Mouse (Mus musculus): ENCODE measurements around the gene Cops7a. TPM values are rescaled to one million over a fixed set of nuclear protein-coding genes. Genes with fewer than 3 reads are reported as not detected.

Gene Cops7a
- polyA plus RNA-seq, 1 experiment from 2014 or later = 49.6 TPM

- no peak for ATAC-seq (ENCODE audit: low read depth)
- H3K9me3 ChIP-seq (replicated peaks; ENCODE audit: control insufficient read depth, low read length) = no peaks in the 10 kb centered on the region
- WGBS (ENCODE audit: insufficient replicate concordance) = 74% methylated on average over 1 of the region's 1 CpGs
- H3K9ac ChIP-seq (ENCODE audit: low read depth, low read length) = no peak overlapping the region
- H3K27me3 ChIP-seq (ENCODE audit: control insufficient read depth, insufficient read depth, low read depth, low read length) = no peaks in the 10 kb centered on the region
- no peaks in the 10 kb centered on the region for H3K36me3 ChIP-seq (ENCODE audit: control insufficient read depth, insufficient read depth)
- no peak overlapping the region for H3K4me2 ChIP-seq (ENCODE audit: low read depth, low read length)
- H3K4me1 ChIP-seq (ENCODE audit: control insufficient read depth, low read depth, low read length) = no peaks in the 10 kb centered on the region
- no peak overlapping the region for H3K4me3 ChIP-seq (ENCODE audit: low read depth, low read length)
- H3K27ac ChIP-seq (ENCODE audit: low read length) = no peak overlapping the region
These were observed 23.7 kb downstream of the Cops7a start for GRCm38 (mm10) chr6:124941679-124942078.

DNA sequence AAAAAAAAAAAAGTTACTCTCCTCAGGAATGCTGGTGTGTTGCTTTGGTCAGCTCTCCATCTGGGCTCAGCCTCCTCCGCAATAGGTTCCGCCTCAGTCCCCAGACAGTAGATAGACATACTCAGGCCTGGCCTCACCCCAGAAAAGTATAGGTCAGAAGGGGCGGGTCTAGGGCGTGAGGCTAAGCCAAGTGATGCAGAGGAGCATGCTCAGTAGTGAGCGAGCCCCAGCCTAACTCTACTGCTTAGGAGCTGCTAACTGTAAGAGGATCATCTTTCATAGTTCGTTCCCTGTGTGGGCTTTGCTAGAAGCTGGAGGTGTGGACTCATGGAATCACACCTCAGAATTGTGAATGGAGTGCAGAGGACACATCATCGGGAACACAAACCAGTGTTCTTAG lies 26.8 kb downstream of the Cops7a start:
- H3K27ac ChIP-seq (ENCODE audit: low read length) = no peak overlapping the region
- H3K36me3 ChIP-seq (ENCODE audit: control insufficient read depth, insufficient read depth) = peaks cover 6% of the 10 kb centered on the region
- H3K4me3 ChIP-seq (ENCODE audit: low read depth, low read length) = no peak overlapping the region
- no peaks in the 10 kb centered on the region for H3K9me3 ChIP-seq (replicated peaks; ENCODE audit: control insufficient read depth, low read length)
- 66% methylated on average over 7 of the region's 7 CpGs for WGBS (ENCODE audit: insufficient replicate concordance)
- ATAC-seq (ENCODE audit: low read depth) = no peak
- H3K4me1 ChIP-seq (ENCODE audit: control insufficient read depth, low read depth, low read length) = no peaks in the 10 kb centered on the region
- H3K27me3 ChIP-seq (ENCODE audit: control insufficient read depth, insufficient read depth, low read depth, low read length) = no peaks in the 10 kb centered on the region
- H3K9ac ChIP-seq (ENCODE audit: low read depth, low read length) = no peak overlapping the region
- no peak overlapping the region for H3K4me2 ChIP-seq (ENCODE audit: low read depth, low read length)

DNA sequence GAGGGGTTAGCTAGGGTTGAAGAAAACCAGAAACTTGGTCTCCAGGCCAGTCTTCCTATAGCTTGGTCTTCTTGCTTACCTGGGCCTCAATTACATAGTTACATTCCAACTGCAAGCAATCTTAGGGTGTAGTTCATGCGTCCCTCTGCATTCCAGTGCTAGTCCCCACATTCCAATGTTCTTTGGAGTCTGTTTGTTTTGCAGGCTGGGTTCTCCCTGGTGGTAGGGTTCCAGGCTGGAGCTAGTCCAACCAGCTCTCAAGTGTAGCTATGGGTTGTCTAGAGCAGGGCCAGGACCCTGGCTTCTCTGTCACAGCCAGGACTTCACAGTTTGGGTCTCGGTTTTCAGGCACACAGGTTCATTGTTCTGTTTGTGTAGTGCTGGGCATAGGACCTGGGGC lies 27.8 kb downstream of the Cops7a start:
- no peaks in the 10 kb centered on the region for H3K9me3 ChIP-seq (replicated peaks; ENCODE audit: control insufficient read depth, low read length)
- H3K4me2 ChIP-seq (ENCODE audit: low read depth, low read length) = no peak overlapping the region
- no peak overlapping the region for H3K27ac ChIP-seq (ENCODE audit: low read length)
- no peak overlapping the region for H3K9ac ChIP-seq (ENCODE audit: low read depth, low read length)
- no peaks in the 10 kb centered on the region for H3K27me3 ChIP-seq (ENCODE audit: control insufficient read depth, insufficient read depth, low read depth, low read length)
- peaks cover 9% of the 10 kb centered on the region for H3K36me3 ChIP-seq (ENCODE audit: control insufficient read depth, insufficient read depth)
- ATAC-seq (ENCODE audit: low read depth) = no peak
- 59% methylated on average over 2 of the region's 2 CpGs for WGBS (ENCODE audit: insufficient replicate concordance)
- no peak overlapping the region for H3K4me3 ChIP-seq (ENCODE audit: low read depth, low read length)
- H3K4me1 ChIP-seq (ENCODE audit: control insufficient read depth, low read depth, low read length) = peaks cover 5% of the 10 kb centered on the region

- H3K4me3 ChIP-seq (ENCODE audit: low read depth, low read length) = no peak overlapping the region
- no peaks in the 10 kb centered on the region for H3K9me3 ChIP-seq (replicated peaks; ENCODE audit: control insufficient read depth, low read length)
- H3K27ac ChIP-seq (ENCODE audit: low read length) = no peak overlapping the region
- 74% methylated on average over 1 of the region's 1 CpGs for WGBS (ENCODE audit: insufficient replicate concordance)
- no peak overlapping the region for H3K9ac ChIP-seq (ENCODE audit: low read depth, low read length)
- H3K4me2 ChIP-seq (ENCODE audit: low read depth, low read length) = no peak overlapping the region
- no peak for ATAC-seq (ENCODE audit: low read depth)
- no peaks in the 10 kb centered on the region for H3K27me3 ChIP-seq (ENCODE audit: control insufficient read depth, insufficient read depth, low read depth, low read length)
- peaks cover 13% of the 10 kb centered on the region for H3K4me1 ChIP-seq (ENCODE audit: control insufficient read depth, low read depth, low read length)
- H3K36me3 ChIP-seq (ENCODE audit: control insufficient read depth, insufficient read depth) = peaks cover 9% of the 10 kb centered on the region
These were observed 28.7 kb downstream of the Cops7a start for GRCm38 (mm10) chr6:124936681-124937080.

DNA sequence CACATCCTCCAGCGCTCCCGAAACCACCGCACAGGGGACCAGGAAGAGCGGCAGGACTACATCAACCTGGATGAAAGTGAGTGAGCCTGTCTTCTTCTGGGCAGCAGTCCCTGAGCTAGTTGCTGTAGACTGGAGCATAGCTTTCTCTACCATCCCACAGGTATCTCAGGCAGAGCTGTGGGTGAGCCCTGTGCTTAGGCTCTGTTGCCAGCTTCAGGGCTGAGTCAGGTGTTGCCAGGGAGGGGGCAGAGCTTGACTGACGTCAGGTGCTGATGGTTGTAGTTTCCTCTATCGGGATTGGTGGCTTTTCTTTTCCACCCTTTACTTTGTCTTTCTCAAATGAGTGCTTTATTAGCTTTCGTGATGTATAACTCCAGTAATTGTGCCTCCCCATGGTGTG lies 30.7 kb downstream of the Cops7a start:
- no peak for ATAC-seq (ENCODE audit: low read depth)
- no peak overlapping the region for H3K4me3 ChIP-seq (ENCODE audit: low read depth, low read length)
- H3K9ac ChIP-seq (ENCODE audit: low read depth, low read length) = no peak overlapping the region
- no peak overlapping the region for H3K4me2 ChIP-seq (ENCODE audit: low read depth, low read length)
- H3K27ac ChIP-seq (ENCODE audit: low read length) = no peak overlapping the region
- peaks cover 19% of the 10 kb centered on the region for H3K4me1 ChIP-seq (ENCODE audit: control insufficient read depth, low read depth, low read length)
- H3K36me3 ChIP-seq (ENCODE audit: control insufficient read depth, insufficient read depth) = peaks cover 9% of the 10 kb centered on the region
- H3K9me3 ChIP-seq (replicated peaks; ENCODE audit: control insufficient read depth, low read length) = no peaks in the 10 kb centered on the region
- no peaks in the 10 kb centered on the region for H3K27me3 ChIP-seq (ENCODE audit: control insufficient read depth, insufficient read depth, low read depth, low read length)
- 91% methylated on average over 7 of the region's 7 CpGs for WGBS (ENCODE audit: insufficient replicate concordance)

- H3K9me3 ChIP-seq (replicated peaks; ENCODE audit: control insufficient read depth, low read length) = no peaks in the 10 kb centered on the region
- no peak for ATAC-seq (ENCODE audit: low read depth)
- no peak overlapping the region for H3K4me3 ChIP-seq (ENCODE audit: low read depth, low read length)
- peaks cover 9% of the 10 kb centered on the region for H3K36me3 ChIP-seq (ENCODE audit: control insufficient read depth, insufficient read depth)
- H3K27me3 ChIP-seq (ENCODE audit: control insufficient read depth, insufficient read depth, low read depth, low read length) = no peaks in the 10 kb centered on the region
- H3K4me1 ChIP-seq (ENCODE audit: control insufficient read depth, low read depth, low read length) = peaks cover 19% of the 10 kb centered on the region
- no peak overlapping the region for H3K9ac ChIP-seq (ENCODE audit: low read depth, low read length)
- 76% methylated on average over 3 of the region's 3 CpGs for WGBS (ENCODE audit: insufficient replicate concordance)
- H3K4me2 ChIP-seq (ENCODE audit: low read depth, low read length) = no peak overlapping the region
- H3K27ac ChIP-seq (ENCODE audit: low read length) = no peak overlapping the region
These were observed 32.2 kb downstream of the Cops7a start for GRCm38 (mm10) chr6:124933127-124933526.

GRCm38 (mm10) chr6:124932314-124932695 lies 33.0 kb downstream of the Cops7a start:
- Histone ChIP-seq H3K4me1 (ENCODE audit: control insufficient read depth, low read depth, low read length) (peaks cover 19% of the 10 kb centered on the region), H3K9me3 (replicated peaks; ENCODE audit: control insufficient read depth, low read length) (no peaks in the 10 kb centered on the region), H3K4me2 (ENCODE audit: low read depth, low read length) (peak overlapping the region; percentile 87), H3K4me3 (ENCODE audit: low read depth, low read length) (peak overlapping the region; percentile 97), H3K27ac (ENCODE audit: low read length) (peak overlapping the region; percentile 90; the same call in 1 of the 2 replicates), H3K36me3 (ENCODE audit: control insufficient read depth, insufficient read depth) (peaks cover 9% of the 10 kb centered on the region), H3K9ac (ENCODE audit: low read depth, low read length) (peak overlapping the region; percentile 96), H3K27me3 (ENCODE audit: control insufficient read depth, insufficient read depth, low read depth, low read length) (no peaks in the 10 kb centered on the region)
- no peak for ATAC-seq (ENCODE audit: low read depth)
- 61% methylated on average over 12 of the region's 12 CpGs for WGBS (ENCODE audit: insufficient replicate concordance)

- Histone ChIP-seq H3K9ac (ENCODE audit: low read depth, low read length) (peak overlapping the region; percentile 96), H3K36me3 (ENCODE audit: control insufficient read depth, insufficient read depth) (peaks cover 9% of the 10 kb centered on the region), H3K9me3 (replicated peaks; ENCODE audit: control insufficient read depth, low read length) (no peaks in the 10 kb centered on the region), H3K4me1 (ENCODE audit: control insufficient read depth, low read depth, low read length) (peaks cover 19% of the 10 kb centered on the region), H3K4me3 (ENCODE audit: low read depth, low read length) (peak overlapping the region; percentile 97), H3K27ac (ENCODE audit: low read length) (peak overlapping the region; percentile 90), H3K27me3 (ENCODE audit: control insufficient read depth, insufficient read depth, low read depth, low read length) (no peaks in the 10 kb centered on the region), H3K4me2 (ENCODE audit: low read depth, low read length) (peak overlapping the region; percentile 87)
- ATAC-seq (ENCODE audit: low read depth) = no peak
- under 1% methylated on average over 47 of the region's 48 CpGs for WGBS (ENCODE audit: insufficient replicate concordance)
These were observed 33.6 kb downstream of the Cops7a start for GRCm38 (mm10) chr6:124931525-124932313.

DNA sequence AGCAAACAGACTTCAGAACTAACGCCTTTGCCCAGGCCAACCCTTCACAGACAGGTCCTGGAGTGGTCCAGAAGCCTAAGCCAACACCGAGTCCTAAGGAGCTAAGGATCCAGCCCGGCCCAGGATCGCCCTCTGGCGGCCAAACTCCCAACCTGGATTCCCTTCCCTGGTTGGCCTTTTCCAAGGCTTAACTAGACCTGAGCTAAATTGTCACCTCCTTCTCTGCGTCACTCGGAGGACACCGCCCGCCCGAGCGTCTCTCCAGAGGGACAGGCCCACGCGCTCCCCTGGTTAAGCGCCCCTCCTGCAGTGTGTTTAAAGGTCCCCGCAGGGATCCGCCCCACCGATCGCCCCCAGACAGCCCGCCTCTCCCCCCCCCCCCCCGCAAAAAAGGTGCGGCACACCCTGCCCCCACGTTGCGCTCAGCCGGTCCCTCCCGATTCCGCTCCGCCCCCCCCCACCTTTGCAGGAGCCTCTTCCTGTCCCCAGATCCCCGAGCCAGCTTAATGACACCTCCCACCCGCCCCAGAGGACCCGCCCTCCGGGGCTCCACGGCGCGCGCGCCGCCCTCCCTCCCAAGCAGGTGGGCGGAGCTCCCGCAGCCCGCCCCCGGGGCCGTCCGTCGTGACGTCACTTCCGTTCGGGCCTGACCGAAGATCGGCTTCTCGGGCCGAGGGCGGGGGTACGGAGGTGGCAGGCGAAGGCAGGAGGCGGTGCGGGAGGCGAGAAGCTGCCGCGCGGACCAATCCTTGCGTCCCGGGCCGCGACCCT lies 34.4 kb downstream of the Cops7a start, which contains the start of gene Mlf2:
Gene Mlf2, plus strand, starts transcription at position 633 of the 771 bp plus-strand sequence.
- Histone ChIP-seq H3K27me3 (ENCODE audit: control insufficient read depth, insufficient read depth, low read depth, low read length) (no peaks in the 10 kb centered on the region), H3K9me3 (replicated peaks; ENCODE audit: control insufficient read depth, low read length) (no peaks in the 10 kb centered on the region), H3K4me3 (ENCODE audit: low read depth, low read length) (peak within 1 kb of the TSS; percentile 97), H3K27ac (ENCODE audit: low read length) (peak within 1 kb of the TSS; percentile 90), H3K36me3 (ENCODE audit: control insufficient read depth, insufficient read depth) (peaks cover 9% of the 10 kb centered on the region), H3K4me2 (ENCODE audit: low read depth, low read length) (peak within 1 kb of the TSS; percentile 87), H3K9ac (ENCODE audit: low read depth, low read length) (peak within 1 kb of the TSS; percentile 96), H3K4me1 (ENCODE audit: control insufficient read depth, low read depth, low read length) (peaks cover 19% of the 10 kb centered on the region)
- peak; percentile 86 for ATAC-seq (ENCODE audit: low read depth)
- WGBS (ENCODE audit: insufficient replicate concordance) = under 1% methylated on average over 52 of the region's 64 CpGs

Data from liver, embryonic 16.5 days (tissue).